Mouse (Mus musculus) liver, postnatal 0 days (tissue): ENCODE data around the gene Eral1.

Source experiments
- CTCF ChIP-seq: sonication (generic); IDR thresholded peaks from 2 replicates; pipeline ENCODE4 v1.5.1; 2016; ENCODE audit warnings: antibody characterized with exemption, low read depth
- EP300 ChIP-seq: IDR thresholded peaks from 2 replicates; pipeline ENCODE4 v1.6.1; 2016; ENCODE audit warnings: antibody characterized with exemption, low read depth, mild to moderate bottlenecking

GRCm38 (mm10) chr11:78031389-78031788 lies 48.8 kb downstream of the Eral1 start:
- no peak for TF ChIP-seq CTCF
- no peak for TF ChIP-seq EP300
